Mouse (Mus musculus): ENCODE results near the gene Olfr68.
"Not testable (repeated sequence)": the region's sequence is repeated elsewhere in the genome, so short reads cannot be mapped to it uniquely, and the experiment has no call there.

Olfr68 gene

DNA sequence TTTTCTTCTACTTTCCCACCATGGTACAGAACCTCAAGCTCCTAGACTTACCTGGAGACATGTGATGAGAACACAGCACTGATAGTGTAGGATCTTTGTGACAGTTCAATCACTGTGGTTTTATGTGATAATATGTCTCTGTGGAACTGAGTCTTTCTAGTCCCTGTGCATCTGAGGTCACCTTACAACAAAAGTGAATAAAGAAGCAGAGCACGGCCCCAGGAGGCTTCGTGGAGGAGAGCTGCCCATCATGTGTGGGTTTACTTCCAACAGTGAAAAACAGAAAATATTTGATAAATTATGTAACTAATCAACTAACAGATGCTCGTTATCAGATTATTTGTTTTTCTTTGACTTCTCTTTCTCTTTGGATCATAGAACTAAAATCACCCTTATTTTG is at the start of gene Olfr68:
Gene Olfr68, minus strand, starts transcription at position 101 of the 400 bp plus-strand sequence.
- no peak for DNase-seq

DNA sequence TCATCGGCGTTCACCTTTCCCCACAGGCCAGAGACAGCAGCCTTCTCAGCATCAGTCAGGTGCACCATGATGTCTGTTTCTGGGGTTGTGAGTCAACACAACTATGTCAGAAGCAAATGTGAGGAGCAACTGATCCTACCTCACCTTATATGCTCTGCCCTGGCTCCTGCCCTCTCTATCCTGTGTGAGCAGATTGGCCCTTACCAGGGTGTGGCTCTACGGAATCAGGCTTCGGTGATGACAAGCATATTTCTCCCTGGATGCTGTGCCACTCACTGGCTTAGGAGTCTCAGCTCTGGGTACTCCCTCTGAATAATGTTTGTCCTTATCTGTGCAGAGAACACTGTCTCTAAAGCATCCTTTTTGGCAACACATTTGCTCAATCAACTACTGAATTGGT is 48.3 kb upstream of the Olfr68 start, which contains the start of gene Hbb-bs:
Gene Hbb-bs, minus strand, starts transcription at position 289 of the 400 bp plus-strand sequence.
- DNase-seq: no peak

DNA sequence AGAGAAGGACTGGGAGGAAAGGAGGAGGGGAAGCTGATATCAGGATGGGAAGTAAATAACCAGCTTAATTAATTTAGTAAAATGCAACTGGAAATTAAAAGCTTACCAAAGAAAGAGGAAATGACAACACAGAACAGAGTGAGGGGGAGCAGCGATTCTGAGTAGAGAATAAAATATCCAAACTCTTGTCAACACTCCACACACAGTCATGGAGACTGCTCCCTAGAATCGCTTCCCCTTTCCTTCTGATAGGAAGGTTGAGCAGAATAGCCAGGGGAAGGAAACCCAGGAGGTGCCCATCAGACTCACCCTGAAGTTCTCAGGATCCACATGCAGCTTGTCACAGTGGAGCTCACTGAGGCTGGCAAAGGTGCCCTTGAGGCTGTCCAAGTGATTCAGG is 47.6 kb upstream of the Olfr68 start:
- DNase-seq: not testable (repeated sequence)

DNA sequence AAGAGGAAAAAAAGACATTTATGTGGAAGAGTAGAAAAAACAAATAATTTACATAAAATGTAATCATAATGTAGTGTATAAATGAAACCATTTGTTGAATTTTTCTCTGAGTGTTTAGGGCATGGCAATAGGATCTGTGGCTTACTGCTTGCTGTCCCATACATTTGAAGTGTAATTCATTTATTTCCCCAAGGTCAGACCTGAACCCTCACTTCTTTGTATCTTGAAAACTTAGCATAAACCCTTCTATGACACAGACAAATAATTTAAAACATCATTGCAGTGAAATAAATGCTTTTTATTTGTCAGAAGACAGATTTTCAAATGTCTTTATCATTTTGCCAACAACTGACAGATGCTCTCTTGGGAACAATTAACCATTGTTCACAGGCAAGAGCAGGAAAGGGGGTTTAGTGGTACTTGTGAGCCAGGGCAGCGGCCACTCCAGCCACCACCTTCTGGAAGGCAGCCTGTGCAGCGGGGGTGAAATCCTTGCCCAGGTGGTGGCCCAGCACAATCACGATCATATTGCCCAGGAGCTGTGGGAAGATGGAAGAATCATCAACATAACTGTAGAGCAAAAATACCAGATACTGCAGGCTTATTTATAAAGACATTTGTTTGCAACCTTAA is 46.9 kb upstream of the Olfr68 start:
- no peak for DNase-seq

DNA sequence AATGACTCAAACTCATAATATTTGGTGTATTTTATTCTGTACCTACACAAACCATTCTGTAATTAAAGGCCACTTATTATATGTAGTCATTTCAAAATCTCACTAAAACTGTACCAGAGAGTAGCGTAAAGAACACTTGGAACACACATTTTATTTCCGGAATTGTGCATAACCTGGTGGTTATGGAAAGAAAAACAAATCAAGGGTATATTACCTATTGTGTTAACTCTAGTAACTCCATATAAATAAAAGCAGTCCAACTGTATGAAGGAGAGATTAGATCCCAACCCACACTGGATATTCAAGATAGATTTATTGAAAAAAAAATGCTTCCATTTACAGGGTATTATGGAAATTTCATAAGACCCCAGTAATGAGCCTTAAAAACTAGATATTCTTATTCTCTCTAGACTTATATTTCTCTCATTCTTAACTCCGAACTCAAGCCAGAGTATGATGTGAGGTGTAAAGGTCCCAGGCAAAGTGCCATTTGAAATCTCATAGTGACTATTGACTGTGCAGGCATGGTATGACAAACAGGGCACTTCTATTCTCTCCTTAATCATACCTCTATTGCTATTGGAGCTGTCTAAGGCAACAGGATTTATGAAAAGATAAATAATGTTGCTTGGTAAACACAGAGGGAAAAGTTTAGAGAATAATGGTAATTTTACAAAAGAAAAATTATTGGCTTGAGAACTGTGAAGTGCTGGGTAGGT is 46.2 kb upstream of the Olfr68 start:
- no peak for DNase-seq

DNA sequence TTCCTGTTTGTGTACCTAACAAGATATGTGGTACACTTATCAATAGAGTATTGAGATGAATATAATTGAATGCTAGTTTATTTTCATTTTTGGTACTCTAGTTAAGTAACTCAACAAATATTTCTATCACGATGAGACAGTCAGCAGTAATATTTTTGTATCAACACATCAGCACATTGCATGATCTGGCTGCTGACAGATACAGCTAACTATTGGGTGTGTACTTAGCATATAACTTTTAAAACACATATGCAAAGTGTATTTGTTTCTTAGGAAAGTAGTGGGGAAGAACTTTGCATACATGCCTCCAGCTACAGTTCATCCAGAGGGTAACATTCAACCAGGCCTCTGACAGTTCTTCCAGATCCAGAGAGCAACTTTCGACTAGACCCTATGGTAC is 45.1 kb upstream of the Olfr68 start:
- no peak for DNase-seq

DNA sequence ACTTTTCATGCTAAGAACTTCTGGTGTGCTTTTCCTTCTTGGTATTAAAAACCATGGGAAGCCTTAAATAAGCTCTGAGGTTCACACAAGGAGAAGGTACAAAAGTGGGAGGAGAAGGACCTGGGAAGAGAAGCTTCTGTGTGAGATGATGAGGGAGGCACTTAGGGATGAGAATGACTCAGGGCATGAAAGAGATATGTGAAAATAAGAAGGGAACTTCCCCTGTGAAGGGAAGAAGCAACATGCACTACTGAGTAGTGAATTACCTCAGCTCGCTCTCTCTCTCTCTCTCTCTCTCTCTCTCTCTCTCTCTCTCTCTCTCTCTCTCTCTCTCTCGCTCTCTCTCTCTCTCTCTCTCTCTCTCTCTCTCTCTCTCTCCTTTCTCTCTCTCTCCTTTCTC is 35.6 kb upstream of the Olfr68 start:
- not testable (repeated sequence) for DNase-seq

DNA sequence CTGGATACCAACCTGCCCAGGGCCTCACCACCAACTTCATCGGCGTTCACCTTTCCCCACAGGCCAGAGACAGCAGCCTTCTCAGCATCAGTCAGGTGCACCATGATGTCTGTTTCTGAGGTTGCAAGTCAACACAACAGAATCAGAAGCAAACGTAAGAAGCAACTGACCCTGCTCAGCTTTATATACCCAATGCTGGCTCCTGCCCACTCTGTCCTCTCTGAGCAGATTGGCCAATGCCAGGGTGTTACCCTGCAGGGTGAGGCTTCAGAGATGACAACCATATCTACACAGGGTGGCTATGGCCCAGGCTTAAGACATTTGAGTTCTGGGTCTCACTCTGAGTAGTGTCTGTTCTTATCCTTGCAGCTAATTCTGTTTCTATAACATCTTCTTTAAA is 34.3 kb upstream of the Olfr68 start, which contains the start of gene Hbb-bt:
Gene Hbb-bt, minus strand, starts transcription at position 231 of the 400 bp plus-strand sequence.
- no peak for DNase-seq

DNA sequence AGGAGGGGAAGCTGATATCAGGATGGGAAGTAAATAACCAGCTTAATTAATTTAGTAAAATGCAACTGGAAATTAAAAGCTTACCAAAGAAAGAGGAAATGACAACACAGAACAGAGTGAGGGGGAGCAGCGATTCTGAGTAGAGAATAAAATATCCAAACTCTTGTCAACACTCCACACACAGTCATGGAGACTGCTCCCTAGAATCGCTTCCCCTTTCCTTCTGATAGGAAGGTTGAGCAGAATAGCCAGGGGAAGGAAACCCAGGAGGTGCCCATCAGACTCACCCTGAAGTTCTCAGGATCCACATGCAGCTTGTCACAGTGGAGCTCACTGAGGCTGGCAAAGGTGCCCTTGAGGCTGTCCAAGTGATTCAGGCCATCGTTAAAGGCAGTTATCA is 33.7 kb upstream of the Olfr68 start:
- DNase-seq: not testable (repeated sequence)

DNA sequence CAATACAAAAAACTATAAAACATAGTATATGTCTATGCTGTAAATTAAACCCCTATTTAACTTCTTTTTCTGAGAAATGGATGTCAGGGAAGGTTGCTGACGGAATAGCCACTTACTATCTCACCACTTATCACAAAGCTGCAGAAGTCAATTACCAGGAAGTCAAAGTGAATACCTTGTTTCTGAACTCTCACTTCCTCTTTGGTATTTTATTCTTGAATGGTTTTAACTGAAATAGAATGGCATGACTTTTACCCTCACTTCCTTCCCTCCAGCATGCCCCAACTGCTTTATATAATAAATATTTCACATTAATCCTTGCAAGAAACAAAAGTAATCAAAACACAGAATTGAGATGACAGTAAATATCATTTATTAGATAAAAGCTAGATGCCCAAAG is 32.7 kb upstream of the Olfr68 start:
- DNase-seq: no peak

DNA sequence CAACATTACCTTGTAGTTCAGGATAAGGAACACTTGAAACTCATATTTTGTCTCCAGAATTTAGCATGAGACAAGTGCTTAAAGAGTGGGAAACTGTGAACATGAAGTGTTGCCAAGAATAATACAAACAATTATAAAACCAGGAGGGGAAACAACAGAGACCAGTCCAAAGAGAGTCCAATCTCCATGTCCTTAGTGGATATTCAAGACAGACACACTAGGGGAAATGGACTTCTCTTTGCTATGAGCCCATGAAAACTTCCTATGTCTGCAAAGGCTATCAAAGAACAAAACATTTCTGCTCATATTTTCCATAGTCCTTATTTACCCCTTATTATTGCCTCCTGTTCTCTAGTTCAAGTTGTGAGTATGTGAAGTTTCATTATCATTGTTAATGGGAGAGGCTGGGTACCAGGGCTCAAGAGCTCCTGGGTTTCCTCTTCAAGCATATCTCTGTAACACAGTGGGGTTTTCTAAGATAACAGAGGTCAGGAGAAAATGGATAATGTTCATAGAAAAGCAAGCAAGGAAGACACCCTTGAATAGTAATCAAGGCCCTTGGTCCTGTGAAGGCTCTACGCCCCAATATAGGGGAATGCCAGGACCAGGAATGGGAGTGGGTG is 31.8 kb upstream of the Olfr68 start:
- DNase-seq: no peak

DNA sequence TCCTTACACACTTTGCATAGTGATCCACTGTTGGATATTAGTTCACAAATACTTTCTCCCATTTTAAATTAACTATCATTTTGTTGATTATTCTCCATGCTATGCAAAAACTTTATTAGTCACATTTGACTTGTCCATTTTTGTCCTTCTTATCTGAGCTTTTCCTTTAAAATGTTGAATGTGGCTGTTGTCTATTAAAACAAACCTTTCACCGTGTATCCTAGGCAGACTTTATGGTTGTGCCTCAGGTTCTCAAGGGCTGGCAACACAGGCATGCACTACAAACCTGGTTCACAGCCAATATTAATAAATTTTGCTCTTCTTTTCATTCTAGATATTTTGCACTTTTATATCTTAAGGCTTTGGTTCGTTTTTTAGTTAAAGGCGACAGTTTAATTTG is 31.2 kb upstream of the Olfr68 start:
- DNase-seq: no peak

DNA sequence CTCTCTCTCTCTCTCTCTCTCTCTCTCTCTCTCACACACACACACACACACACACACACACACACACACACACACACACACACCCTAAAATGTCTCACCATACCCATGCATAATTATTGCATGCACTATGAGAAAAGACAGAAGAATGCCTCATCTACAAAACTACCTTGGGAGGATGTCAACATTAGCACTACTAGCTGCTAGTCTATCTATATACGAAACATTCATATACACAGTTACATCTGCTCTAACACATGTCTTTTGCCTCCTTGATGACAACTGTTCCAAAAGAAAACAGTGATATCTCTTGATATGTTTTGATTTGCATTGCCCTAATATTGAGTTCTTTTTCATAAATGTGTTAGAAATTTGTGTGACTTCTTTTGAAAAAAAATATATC is 30.8 kb upstream of the Olfr68 start:
- DNase-seq: no peak

DNA sequence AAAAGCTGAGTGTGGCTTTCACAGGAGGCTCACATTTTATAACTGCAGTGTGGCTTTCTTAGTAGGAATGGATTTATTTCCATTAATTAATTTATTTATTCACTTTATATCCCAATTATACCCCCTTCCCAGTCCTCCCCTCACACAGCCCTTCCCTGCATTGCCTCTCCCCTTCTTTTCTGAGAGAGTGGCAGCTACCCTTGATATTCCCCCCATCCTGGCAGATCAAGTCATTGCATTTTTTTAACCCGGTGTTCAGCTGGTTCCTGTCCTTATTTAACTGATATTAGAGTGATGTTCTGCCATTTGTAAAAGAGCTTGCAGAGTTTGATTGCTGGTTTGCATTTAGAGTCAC is 30.3 kb upstream of the Olfr68 start:
- no peak for DNase-seq

DNA sequence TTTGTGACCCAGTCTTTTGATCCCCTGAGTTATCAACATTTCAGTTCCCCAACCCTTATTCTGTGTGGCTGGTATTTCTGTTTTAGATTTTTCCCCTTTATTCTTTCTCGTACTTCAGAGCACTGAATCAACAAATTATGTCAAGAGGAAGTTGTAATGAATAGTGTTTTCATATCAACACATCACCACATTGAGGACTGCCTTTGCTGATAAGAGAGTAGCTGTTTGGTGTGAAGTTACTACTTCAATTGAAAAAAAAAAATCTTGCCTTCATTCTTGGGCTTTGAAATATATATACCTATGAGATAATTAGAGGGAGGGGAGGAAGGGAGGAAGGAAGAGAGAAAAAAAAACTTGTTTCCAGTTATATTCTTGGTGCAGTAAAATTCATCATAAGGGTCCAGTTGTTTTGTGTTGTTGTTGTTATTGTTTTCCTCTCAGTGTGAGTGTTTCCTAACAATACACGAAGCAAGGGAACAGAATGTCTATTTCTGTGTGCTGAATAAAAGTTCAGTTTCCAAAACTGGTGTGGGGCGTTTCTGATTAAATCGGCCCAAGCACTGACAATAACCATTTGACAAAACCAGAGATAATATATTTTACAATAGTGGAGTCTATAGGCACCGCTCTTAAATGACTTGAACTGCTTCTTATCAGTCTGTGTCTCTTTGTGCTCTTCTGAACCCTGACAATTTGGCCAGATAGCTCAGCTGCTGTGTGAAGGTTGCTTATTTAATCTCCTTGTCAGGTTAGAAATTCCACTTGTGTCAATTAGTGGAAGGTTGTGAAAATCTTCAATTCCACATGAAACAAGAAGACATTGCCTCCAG is 29.7 kb upstream of the Olfr68 start:
- no peak for DNase-seq

DNA sequence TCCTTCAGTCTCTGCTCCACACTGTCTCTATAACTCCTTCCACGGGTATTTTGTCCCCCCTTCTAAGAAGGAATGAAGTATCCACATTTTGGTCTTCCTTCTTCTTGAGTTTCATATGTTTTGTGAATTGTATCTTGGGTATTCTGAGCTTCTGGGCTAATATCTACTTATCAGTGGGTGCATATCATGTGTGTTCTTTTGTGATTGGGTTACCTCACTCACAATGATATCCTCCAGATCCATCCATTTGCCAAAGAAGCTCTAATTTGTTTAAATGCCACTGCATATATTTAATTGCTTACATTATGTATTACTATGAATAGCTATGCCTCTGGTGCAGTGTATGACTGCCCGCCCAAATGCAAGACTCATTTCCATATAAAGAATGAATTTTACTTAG is 28.6 kb upstream of the Olfr68 start:
- not testable (repeated sequence) for DNase-seq

DNA sequence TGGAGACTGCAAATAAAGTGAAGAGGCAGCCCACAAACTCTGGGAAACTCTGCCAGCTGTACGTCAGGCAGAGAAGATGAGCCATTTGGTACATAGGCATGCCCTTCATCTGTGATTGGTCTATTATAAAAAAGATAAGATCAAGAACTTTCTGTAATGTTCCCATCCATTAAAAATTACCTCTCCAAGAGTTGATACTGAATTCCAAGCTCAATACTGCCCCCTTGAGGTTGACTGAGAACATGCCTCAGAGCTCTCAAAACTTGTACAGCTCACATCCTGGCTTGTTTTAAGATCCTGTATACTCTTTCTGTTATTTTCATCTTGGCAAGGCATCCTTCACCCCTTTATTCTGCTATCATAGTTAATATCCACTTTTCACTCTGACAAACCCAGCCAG is 27.4 kb upstream of the Olfr68 start:
- no peak for DNase-seq

DNA sequence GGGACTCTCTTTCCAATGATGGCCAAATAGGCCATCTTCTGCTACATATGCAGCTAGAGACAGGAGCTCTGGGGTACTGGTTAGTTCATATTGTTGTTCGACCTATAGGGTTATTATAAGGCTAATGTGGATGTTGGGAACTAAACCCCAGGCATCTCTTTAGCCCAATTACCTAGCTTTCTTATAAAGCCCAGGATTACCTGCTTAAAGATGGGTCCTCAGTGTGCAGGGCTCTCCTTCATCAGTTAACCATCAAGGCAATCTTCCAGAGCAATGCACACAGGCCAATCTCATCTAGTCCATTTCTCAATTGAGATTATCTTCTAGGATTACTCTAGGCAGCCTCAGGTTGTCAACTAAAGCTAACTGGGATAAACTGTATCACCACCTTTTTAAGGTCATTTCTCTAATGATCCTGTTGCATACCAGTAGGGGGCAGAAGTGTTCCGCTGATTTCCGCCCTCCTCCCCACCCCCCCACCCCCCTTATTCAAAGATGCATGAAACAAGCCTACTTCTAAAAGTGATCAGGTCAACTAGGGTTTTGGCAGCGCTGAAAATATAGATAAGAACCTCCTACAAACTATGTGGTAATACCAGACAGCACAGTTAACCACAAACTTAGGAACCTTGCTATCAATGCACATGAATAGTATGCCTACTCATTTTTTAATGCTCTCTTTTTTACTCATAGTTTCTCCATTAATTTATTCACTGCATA is 13.3 kb upstream of the Olfr68 start:
- DNase-seq: no peak

DNA sequence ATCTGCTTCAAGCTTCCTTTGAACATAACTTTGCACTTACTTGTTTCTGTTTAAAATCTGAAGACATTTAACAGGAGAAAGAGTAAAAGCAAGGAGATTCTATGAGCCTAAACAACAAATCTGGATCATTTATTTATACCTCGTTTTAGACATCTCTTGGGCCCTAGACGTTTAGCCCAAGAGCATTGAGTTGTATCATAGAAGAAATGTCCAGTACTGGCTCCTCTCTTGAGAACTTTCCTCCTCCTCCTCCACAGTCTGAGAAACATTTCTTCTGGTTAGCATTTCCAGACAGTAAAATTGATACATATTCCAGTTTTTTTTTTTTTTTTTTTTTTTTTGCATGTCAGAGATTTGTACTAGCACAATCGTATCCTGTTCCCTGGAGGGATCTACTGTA is 12.2 kb upstream of the Olfr68 start, which contains the start of gene Olfr67:
Gene Olfr67, minus strand, starts transcription at position 101 of the 400 bp plus-strand sequence.
- DNase-seq: no peak

DNA sequence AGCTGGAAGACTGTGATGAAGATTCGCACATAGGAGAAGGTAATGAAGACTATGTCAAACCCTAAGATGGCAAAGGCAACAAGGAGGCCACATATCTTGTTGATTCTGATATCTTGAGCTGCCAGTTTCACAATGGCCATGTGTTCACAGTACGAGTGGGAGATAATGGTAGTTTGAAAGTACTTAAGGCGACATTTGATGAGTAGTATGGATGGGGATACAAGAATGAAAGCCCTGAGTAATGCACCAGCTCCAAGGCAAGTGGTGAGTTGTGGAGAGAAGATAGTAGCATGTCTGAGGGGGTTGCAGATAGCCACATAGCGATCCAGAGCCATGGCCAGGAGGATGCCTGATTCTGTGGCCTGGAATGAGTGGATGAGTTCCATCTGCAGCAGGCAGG is 1.8 kb downstream of the Olfr68 start:
- not testable (repeated sequence) for DNase-seq

DNA sequence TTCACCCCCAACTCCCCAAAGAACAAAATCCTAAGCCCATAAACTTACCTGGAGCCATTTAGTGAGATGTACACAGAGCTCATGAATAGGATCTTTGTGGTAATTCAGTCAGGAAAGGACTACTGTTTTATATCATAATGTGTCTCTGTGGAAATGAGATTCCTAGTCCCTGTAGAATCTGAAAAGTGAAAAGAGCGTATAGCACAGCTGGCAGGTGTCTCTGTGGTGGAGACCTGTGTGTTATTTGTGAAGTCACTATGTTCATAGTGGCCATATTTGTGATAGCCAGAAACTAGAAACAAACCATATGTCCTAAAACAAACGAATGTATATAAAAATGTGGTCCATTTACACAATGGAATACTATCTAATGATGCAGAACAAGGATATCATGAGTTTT is 8.0 kb downstream of the Olfr68 start, which contains the start of gene Olfr69:
Gene Olfr69, minus strand, starts transcription at position 101 of the 400 bp plus-strand sequence.
- DNase-seq: no peak

DNA sequence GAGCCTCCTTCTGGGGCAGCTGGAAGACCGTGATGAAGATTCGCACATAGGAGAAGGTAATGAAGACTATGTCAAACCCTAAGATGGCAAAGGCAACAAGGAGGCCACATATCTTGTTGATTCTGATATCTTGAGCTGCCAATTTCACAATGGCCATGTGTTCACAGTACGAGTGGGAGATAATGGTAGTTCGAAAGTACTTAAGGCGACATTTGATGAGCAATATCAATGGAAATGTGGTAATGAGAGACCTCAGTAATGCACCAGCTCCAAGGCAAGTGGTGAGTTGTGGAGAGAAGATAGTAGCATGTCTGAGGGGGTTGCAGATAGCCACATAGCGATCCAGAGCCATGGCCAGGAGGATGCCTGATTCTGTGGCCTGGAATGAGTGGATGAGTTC is 11.8 kb downstream of the Olfr68 start:
- not testable (repeated sequence) for DNase-seq
